28 mouse cellular contexts compared by ENCODE assay signal in the genomic region with DNA sequence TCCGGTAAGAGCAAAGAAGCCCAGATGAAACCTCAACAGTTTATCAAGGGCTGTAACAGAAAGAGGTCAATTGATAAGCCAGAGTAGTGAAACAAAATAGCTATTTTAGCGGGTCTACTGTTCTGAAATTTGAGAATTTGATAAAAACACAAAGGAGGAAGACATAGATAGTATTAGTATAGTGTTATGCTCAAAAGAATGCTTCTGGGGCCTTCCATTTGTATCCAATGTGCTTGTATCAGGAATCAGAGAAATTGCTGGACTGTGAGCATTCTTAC. TPM values are rescaled to one million over a fixed set of nuclear protein-coding genes. Genes with fewer than 3 reads are reported as not detected.
"Had no signal": no experiment of that assay in that cellular context is flagged by ENCODE, and none has a peak within 500 bp of the region (broad histone marks: within the 10 kb centered on the region; RNA-seq: fewer than 3 reads in every experiment).

No protein-coding gene starts in this region.

- ATAC-seq: hindbrain, embryonic 16.5 days; hindbrain, postnatal 0 days; inflammation-experienced regulatory T-cells, adult 6 months; intestine, embryonic 15.5 days; intestine, embryonic 16.5 days; intestine, postnatal 0 days had no signal

- H3K9ac ChIP-seq: heart, embryonic 12.5 days; heart, embryonic 13.5 days; heart, embryonic 15.5 days; hindbrain, embryonic 12.5 days; hindbrain, embryonic 13.5 days; hindbrain, embryonic 14.5 days; hindbrain, embryonic 15.5 days; intestine, embryonic 15.5 days; kidney, embryonic 15.5 days had no signal

- H3K9me3 ChIP-seq: heart, embryonic 15.5 days; hindbrain, embryonic 10.5 days; hindbrain, embryonic 12.5 days; hindbrain, embryonic 13.5 days; hindbrain, embryonic 15.5 days; intestine, embryonic 15.5 days; kidney, embryonic 15.5 days had no signal

- H3K4me1 ChIP-seq: hindbrain, embryonic 12.5 days; hindbrain, embryonic 13.5 days; intestine, embryonic 15.5 days had no signal

- H3K4me3 ChIP-seq: heart, embryonic 12.5 days; heart, embryonic 13.5 days; heart, embryonic 15.5 days; hindbrain, embryonic 10.5 days; hindbrain, embryonic 12.5 days; hindbrain, embryonic 13.5 days; hindbrain, embryonic 15.5 days; intestine, embryonic 15.5 days; kidney, embryonic 15.5 days; layer of hippocampus, adult 2 months; left cerebral cortex, adult 2 months had no signal

- H3K27me3 ChIP-seq: heart, embryonic 15.5 days; hindbrain, embryonic 12.5 days; hindbrain, embryonic 13.5 days; hindbrain, embryonic 15.5 days; intestine, embryonic 15.5 days; kidney, embryonic 15.5 days had no signal

- DNase-seq: heart, postnatal 36 days; kidney, adult 11 months; kidney, adult 18-20 months; kidney, adult 2 months; kidney, adult 8-10 months; kidney, adult 9 months; kidney, postnatal 14 days; kidney, postnatal 36 days; layer of hippocampus, postnatal 36 days had no signal

- H3K4me2 ChIP-seq: heart, embryonic 11.5 days; heart, embryonic 12.5 days; heart, embryonic 13.5 days; heart, embryonic 15.5 days; hindbrain, embryonic 12.5 days; hindbrain, embryonic 13.5 days; hindbrain, embryonic 14.5 days; hindbrain, embryonic 15.5 days; intestine, embryonic 15.5 days; kidney, embryonic 15.5 days had no signal

- H3K27ac ChIP-seq: heart, embryonic 13.5 days; heart, embryonic 15.5 days; hindbrain, embryonic 10.5 days; hindbrain, embryonic 12.5 days; hindbrain, embryonic 13.5 days; hindbrain, embryonic 14.5 days; hindbrain, embryonic 15.5 days; hindbrain, postnatal 0 days; intestine, embryonic 15.5 days; kidney, embryonic 15.5 days; kidney, postnatal 0 days; layer of hippocampus, adult 2 months; left cerebral cortex, adult 2 months had no signal

- H3K36me3 ChIP-seq: heart, embryonic 12.5 days; heart, embryonic 13.5 days; heart, embryonic 15.5 days; hindbrain, embryonic 10.5 days; hindbrain, embryonic 12.5 days; hindbrain, embryonic 13.5 days; hindbrain, embryonic 15.5 days; intestine, embryonic 15.5 days; kidney, embryonic 15.5 days had no signal

RNA-seq across cellular contexts. Expression of gene Rnf150, which starts 3.9 kb away (rescaled TPM):
- polyA plus RNA-seq: inflammation-experienced regulatory T-cells, adult 6 months had no signal
